Mouse (Mus musculus) midbrain, embryonic 10.5 days (tissue): ENCODE measurements at regions not wholly inside any gene's neighbourhood (a gene's known extent, or its start where the extent isn't known, plus 50 kb on each side); places are given as distances from the start of the nearest gene placed in this dataset.
"Not testable (repeated sequence)": the region's sequence is repeated elsewhere in the genome, so short reads cannot be mapped to it uniquely, and the experiment has no call there.

Experiments used
- DNase-seq: peaks from one replicate; pipeline ENCODE4 v3.0.0-alpha.2; 2017; ENCODE audit warnings: low spot score
- H3K27ac ChIP-seq: fragments of 300-500 bp; sonication (generic); replicated peaks from 2 replicates; pipeline ENCODE4 v1.5.1; 2016; ENCODE audit warnings: mild to moderate bottlenecking
- H3K27me3 ChIP-seq: fragments of 300-500 bp; sonication (generic); 2 replicates; pipeline ENCODE4 v1.6.1; 2016; ENCODE audit warnings: low read depth, mild to moderate bottlenecking; ENCODE audit not compliant: poor library complexity, severe bottlenecking
- H3K36me3 ChIP-seq: fragments of 300-500 bp; sonication (generic); 2 replicates; pipeline ENCODE4 v1.6.1; 2016; ENCODE audit warnings: mild to moderate bottlenecking, moderate library complexity
- H3K4me1 ChIP-seq: fragments of 300-500 bp; sonication (generic); 2 replicates; pipeline ENCODE4 v1.6.1; 2016
- H3K4me3 ChIP-seq: fragments of 300-500 bp; sonication (generic); 2 replicates; pipeline ENCODE4 v1.5.1; 2016; ENCODE audit warnings: mild to moderate bottlenecking, moderate library complexity
- H3K9me3 ChIP-seq: fragments of 300-500 bp; sonication (generic); replicated peaks from 2 replicates; pipeline ENCODE4 v1.6.1; 2016; ENCODE audit warnings: mild to moderate bottlenecking
- WGBS: fragments of 180-500 bp; shearing (Covaris S2); methylation state at CpG from one replicate; pipeline ENCODE4 v1.1.7; 2016; 5-methylcytosine and 5-hydroxymethylcytosine counted together

- Histone ChIP-seq H3K4me3 (no peak overlapping the region), H3K9me3 (no peaks in the 10 kb centered on the region), H3K27me3 (no peaks in the 10 kb centered on the region), H3K27ac (no peak overlapping the region), H3K36me3 (no peaks in the 10 kb centered on the region), H3K4me1 (no peaks in the 10 kb centered on the region)
- 89% methylated on average over 12 of the region's 12 CpGs for WGBS
- DNase-seq, result no peak
Measured at GRCm38 (mm10) chr16:57929151-57929764, 174.7 kb upstream of the Col8a1 start.

GRCm38 (mm10) chr16:57945404-57945803 lies 190.9 kb upstream of the Col8a1 start:
- no peaks in the 10 kb centered on the region for H3K27me3 ChIP-seq
- no peak overlapping the region for H3K4me3 ChIP-seq
- H3K36me3 ChIP-seq, result no peaks in the 10 kb centered on the region
- peaks cover 7% of the 10 kb centered on the region for H3K4me1 ChIP-seq
- no peaks in the 10 kb centered on the region for H3K9me3 ChIP-seq
- 28% methylated on average over 6 of the region's 6 CpGs for WGBS
- DNase-seq, result no peak
- H3K27ac ChIP-seq, result 0 out of 2 replicates have a peak overlapping the region, but pooled peaks have one; percentile 17

GRCm38 (mm10) chr16:57947309-57947708 lies 192.8 kb upstream of the Col8a1 start:
- 59% methylated on average over 3 of the region's 3 CpGs for WGBS
- H3K27me3 ChIP-seq, result no peaks in the 10 kb centered on the region
- no peak overlapping the region for H3K27ac ChIP-seq
- DNase-seq, result no peak
- peaks cover 7% of the 10 kb centered on the region for H3K4me1 ChIP-seq
- no peak overlapping the region for H3K4me3 ChIP-seq
- H3K9me3 ChIP-seq, result no peaks in the 10 kb centered on the region
- no peaks in the 10 kb centered on the region for H3K36me3 ChIP-seq

GRCm38 (mm10) chr16:57949680-57950079 lies 195.1 kb upstream of the Col8a1 start:
- Histone ChIP-seq H3K4me1 (peaks cover 7% of the 10 kb centered on the region), H3K27me3 (no peaks in the 10 kb centered on the region), H3K9me3 (no peaks in the 10 kb centered on the region), H3K27ac (no peak overlapping the region), H3K4me3 (no peak overlapping the region), H3K36me3 (no peaks in the 10 kb centered on the region)
- no peak for DNase-seq
- WGBS, result 88% methylated on average over 3 of the region's 3 CpGs

- no peaks in the 10 kb centered on the region for H3K27me3 ChIP-seq
- no peaks in the 10 kb centered on the region for H3K9me3 ChIP-seq
- H3K4me3 ChIP-seq, result no peak overlapping the region
- no peaks in the 10 kb centered on the region for H3K4me1 ChIP-seq
- DNase-seq, result no peak
- H3K27ac ChIP-seq, result no peak overlapping the region
- no peaks in the 10 kb centered on the region for H3K36me3 ChIP-seq
- 77% methylated on average over 1 of the region's 1 CpGs for WGBS
Measured at GRCm38 (mm10) chr16:57970956-57971355, 216.4 kb upstream of the Col8a1 start.

GRCm38 (mm10) chr16:57984111-57984510 lies 229.6 kb upstream of the Col8a1 start:
- WGBS, result 87% methylated on average over 5 of the region's 5 CpGs
- H3K9me3 ChIP-seq, result no peaks in the 10 kb centered on the region
- H3K4me1 ChIP-seq, result no peaks in the 10 kb centered on the region
- H3K27ac ChIP-seq, result no peak overlapping the region
- DNase-seq, result no peak
- no peak overlapping the region for H3K4me3 ChIP-seq
- no peaks in the 10 kb centered on the region for H3K36me3 ChIP-seq
- no peaks in the 10 kb centered on the region for H3K27me3 ChIP-seq

GRCm38 (mm10) chr16:58005740-58006139 lies 251.2 kb upstream of the Col8a1 start:
- Histone ChIP-seq H3K9me3 (no peaks in the 10 kb centered on the region), H3K4me1 (no peaks in the 10 kb centered on the region), H3K36me3 (no peaks in the 10 kb centered on the region), H3K27ac (no peak overlapping the region), H3K27me3 (no peaks in the 10 kb centered on the region), H3K4me3 (no peak overlapping the region)
- 79% methylated on average over 3 of the region's 3 CpGs for WGBS
- no peak for DNase-seq

- Histone ChIP-seq H3K4me3 (no peak overlapping the region), H3K9me3 (no peaks in the 10 kb centered on the region), H3K36me3 (no peaks in the 10 kb centered on the region), H3K27ac (no peak overlapping the region), H3K4me1 (no peaks in the 10 kb centered on the region), H3K27me3 (no peaks in the 10 kb centered on the region)
- DNase-seq, result no peak
- WGBS, result 98% methylated on average over 1 of the region's 1 CpGs
Measured at GRCm38 (mm10) chr16:58013557-58013956, 259.0 kb upstream of the Col8a1 start.

- DNase-seq, result no peak
- Histone ChIP-seq H3K9me3 (no peaks in the 10 kb centered on the region), H3K27ac (no peak overlapping the region), H3K27me3 (no peaks in the 10 kb centered on the region), H3K4me1 (no peaks in the 10 kb centered on the region), H3K36me3 (no peaks in the 10 kb centered on the region), H3K4me3 (no peak overlapping the region)
- WGBS, result 90% methylated on average over 2 of the region's 2 CpGs
Measured at GRCm38 (mm10) chr16:58027525-58027924, 273.0 kb upstream of the Col8a1 start.

GRCm38 (mm10) chr16:58028541-58028940 lies 274.0 kb upstream of the Col8a1 start:
- not testable (repeated sequence) for H3K4me3 ChIP-seq, H3K4me1 ChIP-seq, DNase-seq, H3K27me3 ChIP-seq, H3K27ac ChIP-seq, H3K36me3 ChIP-seq, H3K9me3 ChIP-seq
- 81% methylated on average over 1 of the region's 1 CpGs for WGBS

GRCm38 (mm10) chr16:58029674-58030073 lies 275.1 kb upstream of the Col8a1 start:
- no peaks in the 10 kb centered on the region for H3K27me3 ChIP-seq
- WGBS, result 84% methylated on average over 5 of the region's 5 CpGs

GRCm38 (mm10) chr16:58068654-58069271 lies 314.2 kb upstream of the Col8a1 start:
- H3K27me3 ChIP-seq, result no peaks in the 10 kb centered on the region
- no peak overlapping the region for H3K27ac ChIP-seq
- H3K4me1 ChIP-seq, result no peaks in the 10 kb centered on the region
- H3K9me3 ChIP-seq, result no peaks in the 10 kb centered on the region
- no peak overlapping the region for H3K4me3 ChIP-seq
- DNase-seq, result no peak
- no peaks in the 10 kb centered on the region for H3K36me3 ChIP-seq
- WGBS, result 77% methylated on average over 3 of the region's 3 CpGs

More at GRCm38 (mm10) chr16:58029674-58030073, 275.1 kb upstream of the Col8a1 start:
- no peaks in the 10 kb centered on the region for H3K4me1 ChIP-seq
- no peak overlapping the region for H3K27ac ChIP-seq
- no peak for DNase-seq
- no peak overlapping the region for H3K4me3 ChIP-seq
- no peaks in the 10 kb centered on the region for H3K9me3 ChIP-seq
- no peaks in the 10 kb centered on the region for H3K36me3 ChIP-seq

- DNase-seq, result no peak
- WGBS, result 90% methylated on average over 3 of the region's 3 CpGs
- Histone ChIP-seq H3K27ac (no peak overlapping the region), H3K4me3 (no peak overlapping the region), H3K4me1 (no peaks in the 10 kb centered on the region), H3K27me3 (no peaks in the 10 kb centered on the region), H3K9me3 (no peaks in the 10 kb centered on the region), H3K36me3 (no peaks in the 10 kb centered on the region)
Measured at GRCm38 (mm10) chr16:58072441-58072840, 317.9 kb upstream of the Col8a1 start.
